Mouse (Mus musculus): Measurements from ENCODE around the gene Lce1i. TPM values are rescaled to one million over a fixed set of nuclear protein-coding genes. Genes with fewer than 3 reads are reported as not detected.
"Not testable (repeated sequence)": the region's sequence is repeated elsewhere in the genome, so short reads cannot be mapped to it uniquely, and the experiment has no call there.

Gene Lce1i
- not detected in 2 replicates for polyA plus RNA-seq (2014; fragmentation: Nextera tagmentation; extraction: Ambion mirVana)

DNA sequence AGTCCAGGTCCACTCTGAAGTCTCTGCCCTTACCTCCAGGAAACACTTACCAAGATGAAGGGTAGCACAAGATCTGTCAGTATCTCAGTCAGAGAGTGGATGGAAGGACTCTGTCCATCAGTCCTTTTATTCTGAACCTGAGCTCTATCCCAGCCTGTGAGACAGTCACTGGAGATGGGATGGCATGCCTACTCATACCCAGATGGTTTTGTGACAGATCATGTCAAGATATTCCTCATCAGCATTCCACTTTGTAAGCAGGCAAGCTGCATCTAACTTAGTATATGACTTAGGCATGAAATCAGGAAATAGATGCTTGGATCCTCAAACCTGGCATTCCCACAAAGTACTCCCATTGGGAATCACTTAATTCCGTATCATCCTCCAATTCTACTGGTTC is at the start of gene Lce1i:
Gene Lce1i (minus strand): TSS at position 101 of the 400 bp plus-strand sequence.
- 89% methylated on average over 1 of the region's 1 CpGs for WGBS
- H3K9ac ChIP-seq, result no peak within 1 kb of the TSS
- no peak for TF ChIP-seq CTCF (IDR thresholded peaks at IDR 0.05; ENCODE audit: low read depth)
- H3K4me1 ChIP-seq (ENCODE audit: insufficient read depth), result no peaks in the 10 kb centered on the region
- ATAC-seq (ENCODE audit: insufficient read depth) (no peak), DNase-seq (no peak)
- no peaks in the 10 kb centered on the region for H3K27me3 ChIP-seq (ENCODE audit: insufficient read depth, low read length)
- H3K4me3 ChIP-seq (ENCODE audit: low read depth, low read length), result no peak within 1 kb of the TSS
- H3K27ac ChIP-seq (ENCODE audit: low read depth), result no peak within 1 kb of the TSS
- no peaks in the 10 kb centered on the region for H3K9me3 ChIP-seq (ENCODE audit: low read depth, low read length)
- H3K36me3 ChIP-seq (ENCODE audit: insufficient read depth), result no peaks in the 10 kb centered on the region
- H3K4me2 ChIP-seq, result no peak within 1 kb of the TSS

DNA sequence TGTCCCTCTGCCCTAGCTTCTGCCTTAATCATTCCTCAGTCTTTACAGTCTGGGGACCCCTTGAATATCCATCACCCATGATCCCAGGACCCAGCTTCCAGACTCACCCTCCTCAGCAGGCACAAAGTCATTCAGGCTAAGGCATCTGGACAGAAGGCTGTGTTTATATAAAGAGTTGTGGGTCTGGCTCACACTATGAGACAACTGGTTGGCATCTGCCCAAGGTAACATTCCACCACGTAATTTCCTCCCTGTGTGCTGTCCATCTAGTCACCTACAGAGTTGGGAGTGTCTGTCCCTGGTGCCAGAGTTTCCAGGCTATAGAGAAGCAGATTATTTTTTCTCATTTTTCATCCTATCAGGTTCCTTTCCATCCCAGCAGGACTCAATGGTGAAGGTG is 48.4 kb upstream of the Lce1i start, which contains the start of gene Kprp:
Gene Kprp (minus strand): TSS at position 140 of the 400 bp plus-strand sequence.
- DNase-seq (peak; percentile 37), ATAC-seq (ENCODE audit: insufficient read depth) (peak; percentile 62; the same call in 1 of the 2 replicates)
- Histone ChIP-seq H3K27me3 (ENCODE audit: insufficient read depth, low read length) (no peaks in the 10 kb centered on the region), H3K9me3 (ENCODE audit: low read depth, low read length) (no peaks in the 10 kb centered on the region), H3K36me3 (ENCODE audit: insufficient read depth) (no peaks in the 10 kb centered on the region), H3K4me1 (ENCODE audit: insufficient read depth) (no peaks in the 10 kb centered on the region), H3K4me2 (no peak within 1 kb of the TSS), H3K9ac (no peak within 1 kb of the TSS), H3K4me3 (ENCODE audit: low read depth, low read length) (no peak within 1 kb of the TSS), H3K27ac (ENCODE audit: low read depth) (no peak within 1 kb of the TSS)
- 8% methylated on average over 1 of the region's 1 CpGs for WGBS
- TF ChIP-seq CTCF (IDR thresholded peaks at IDR 0.05; ENCODE audit: low read depth), result no peak

- no peaks in the 10 kb centered on the region for H3K36me3 ChIP-seq (ENCODE audit: insufficient read depth)
- ATAC-seq (ENCODE audit: insufficient read depth) (no peak), DNase-seq (peak; percentile 1)
- WGBS, result 7% methylated on average over 1 of the region's 1 CpGs
- H3K27ac ChIP-seq (ENCODE audit: low read depth), result no peak overlapping the region
- no peak overlapping the region for H3K4me3 ChIP-seq (ENCODE audit: low read depth, low read length)
- no peak overlapping the region for H3K4me2 ChIP-seq
- H3K27me3 ChIP-seq (ENCODE audit: insufficient read depth, low read length), result no peaks in the 10 kb centered on the region
- H3K9ac ChIP-seq, result no peak overlapping the region
- TF ChIP-seq CTCF (IDR thresholded peaks at IDR 0.05; ENCODE audit: low read depth), result peak; percentile 22; the same call in 1 of the 2 replicates
- H3K4me1 ChIP-seq (ENCODE audit: insufficient read depth), result no peaks in the 10 kb centered on the region
- H3K9me3 ChIP-seq (ENCODE audit: low read depth, low read length), result no peaks in the 10 kb centered on the region
Observed at GRCm38 (mm10) chr3:92825808-92826207, 47.1 kb upstream of the Lce1i start.

DNA sequence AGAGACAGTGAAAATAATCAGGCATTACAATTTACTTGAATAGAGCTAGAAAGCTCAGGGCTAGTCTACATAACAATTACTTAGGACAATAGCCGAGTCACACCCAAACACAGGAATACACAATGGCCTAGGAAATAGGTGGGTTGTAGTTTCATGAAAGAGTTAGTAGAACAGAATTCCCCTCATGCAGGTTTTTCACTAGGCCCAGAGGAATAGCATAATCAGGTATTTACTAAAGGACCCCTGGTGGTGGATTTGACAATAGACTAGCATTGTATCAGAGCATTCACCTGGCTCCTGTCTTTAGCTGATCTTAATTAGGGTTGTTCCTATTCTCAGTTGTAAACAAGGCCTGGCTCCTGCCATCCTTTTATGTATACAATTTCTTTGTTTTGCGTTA is 37.3 kb upstream of the Lce1i start:
- H3K4me1 ChIP-seq (ENCODE audit: insufficient read depth); H3K36me3 ChIP-seq (ENCODE audit: insufficient read depth); H3K9me3 ChIP-seq (ENCODE audit: low read depth, low read length); ATAC-seq (ENCODE audit: insufficient read depth); H3K27ac ChIP-seq (ENCODE audit: low read depth); H3K9ac ChIP-seq; H3K4me2 ChIP-seq; DNase-seq; H3K4me3 ChIP-seq (ENCODE audit: low read depth, low read length); H3K27me3 ChIP-seq (ENCODE audit: insufficient read depth, low read length): not testable (repeated sequence)
- WGBS, result 84% methylated on average over 2 of the region's 2 CpGs

- DNase-seq (no peak), ATAC-seq (ENCODE audit: insufficient read depth) (no peak)
- no peak overlapping the region for H3K4me3 ChIP-seq (ENCODE audit: low read depth, low read length)
- no peaks in the 10 kb centered on the region for H3K27me3 ChIP-seq (ENCODE audit: insufficient read depth, low read length)
- WGBS, result 91% methylated on average over 3 of the region's 3 CpGs
- H3K4me1 ChIP-seq (ENCODE audit: insufficient read depth), result no peaks in the 10 kb centered on the region
- no peaks in the 10 kb centered on the region for H3K36me3 ChIP-seq (ENCODE audit: insufficient read depth)
- no peak overlapping the region for H3K9ac ChIP-seq
- TF ChIP-seq CTCF (IDR thresholded peaks at IDR 0.05; ENCODE audit: low read depth), result no peak
- H3K4me2 ChIP-seq, result no peak overlapping the region
- H3K9me3 ChIP-seq (ENCODE audit: low read depth, low read length), result no peaks in the 10 kb centered on the region
- H3K27ac ChIP-seq (ENCODE audit: low read depth), result no peak overlapping the region
Observed at GRCm38 (mm10) chr3:92815581-92815980, 36.9 kb upstream of the Lce1i start.

GRCm38 (mm10) chr3:92807791-92808190 is 29.1 kb upstream of the Lce1i start, which contains the start of gene Lce1k:
TSS of gene Lce1k (minus strand) at chr3:92807891.
- no peak within 1 kb of the TSS for H3K4me3 ChIP-seq (ENCODE audit: low read depth, low read length)
- no peaks in the 10 kb centered on the region for H3K9me3 ChIP-seq (ENCODE audit: low read depth, low read length)
- no peaks in the 10 kb centered on the region for H3K27me3 ChIP-seq (ENCODE audit: insufficient read depth, low read length)
- DNase-seq, result no peak
- TF ChIP-seq CTCF (IDR thresholded peaks at IDR 0.05; ENCODE audit: low read depth), result no peak
- ATAC-seq (ENCODE audit: insufficient read depth), result no peak
- no peak within 1 kb of the TSS for H3K4me2 ChIP-seq
- no peaks in the 10 kb centered on the region for H3K36me3 ChIP-seq (ENCODE audit: insufficient read depth)
- no peaks in the 10 kb centered on the region for H3K4me1 ChIP-seq (ENCODE audit: insufficient read depth)
- H3K27ac ChIP-seq (ENCODE audit: low read depth), result no peak within 1 kb of the TSS
- H3K9ac ChIP-seq, result no peak within 1 kb of the TSS

- no peak within 1 kb of the TSS for H3K9ac ChIP-seq
- WGBS, result 59% methylated on average over 1 of the region's 1 CpGs
- no peaks in the 10 kb centered on the region for H3K9me3 ChIP-seq (ENCODE audit: low read depth, low read length)
- DNase-seq (no peak), ATAC-seq (ENCODE audit: insufficient read depth) (no peak)
- no peak within 1 kb of the TSS for H3K4me2 ChIP-seq
- TF ChIP-seq CTCF (IDR thresholded peaks at IDR 0.05; ENCODE audit: low read depth), result no peak
- H3K4me3 ChIP-seq (ENCODE audit: low read depth, low read length), result no peak within 1 kb of the TSS
- H3K27me3 ChIP-seq (ENCODE audit: insufficient read depth, low read length), result no peaks in the 10 kb centered on the region
- H3K4me1 ChIP-seq (ENCODE audit: insufficient read depth), result no peaks in the 10 kb centered on the region
- H3K36me3 ChIP-seq (ENCODE audit: insufficient read depth), result no peaks in the 10 kb centered on the region
- H3K27ac ChIP-seq (ENCODE audit: low read depth), result no peak within 1 kb of the TSS
Observed at GRCm38 (mm10) chr3:92790414-92790813, 11.7 kb upstream of the Lce1i start, which contains the start of gene Lce1j. TSS of gene Lce1j (minus strand) at chr3:92790514.

DNA sequence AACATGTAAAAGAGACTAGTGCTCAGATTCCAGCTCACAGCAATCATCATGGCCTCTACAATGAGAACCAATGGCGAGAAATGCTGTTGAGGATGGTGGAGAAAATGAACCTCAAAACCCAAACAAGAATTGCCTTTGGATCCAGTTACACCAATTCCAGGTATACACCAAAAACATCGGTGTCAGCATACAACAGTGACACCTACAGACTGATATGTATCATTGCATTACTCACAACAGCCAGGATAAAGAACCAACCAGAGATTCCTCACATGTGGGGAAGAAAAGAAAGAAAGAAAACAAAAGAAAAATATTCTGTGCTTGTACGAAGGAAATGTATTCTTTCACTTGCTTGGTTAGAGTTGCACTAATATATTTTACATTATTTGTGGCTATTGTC is 7.1 kb downstream of the Lce1i start:
- H3K9me3 ChIP-seq (ENCODE audit: low read depth, low read length), result no peaks in the 10 kb centered on the region
- no peaks in the 10 kb centered on the region for H3K36me3 ChIP-seq (ENCODE audit: insufficient read depth)
- no peaks in the 10 kb centered on the region for H3K4me1 ChIP-seq (ENCODE audit: insufficient read depth)
- no peak overlapping the region for H3K4me2 ChIP-seq
- ATAC-seq (ENCODE audit: insufficient read depth), result no peak
- peak; percentile 54 for TF ChIP-seq CTCF (IDR thresholded peaks at IDR 0.05; ENCODE audit: low read depth)
- H3K27me3 ChIP-seq (ENCODE audit: insufficient read depth, low read length), result no peaks in the 10 kb centered on the region
- H3K27ac ChIP-seq (ENCODE audit: low read depth), result no peak overlapping the region
- no peak overlapping the region for H3K4me3 ChIP-seq (ENCODE audit: low read depth, low read length)
- WGBS, result 19% methylated on average over 3 of the region's 3 CpGs
- H3K9ac ChIP-seq, result no peak overlapping the region
- peak; percentile 18 for DNase-seq
